Mouse (Mus musculus) testis, adult 2 months (tissue): ENCODE data around the gene Vwa8.

Experiments
- CTCF ChIP-seq: fragments of 200-500 bp; IDR thresholded peaks from 2 replicates; pipeline ENCODE4 v1.5.1; 2012; ENCODE audit warnings: low read depth, mild to moderate bottlenecking, inconsistent platforms, low read length, moderate library complexity; ENCODE audit not compliant: control insufficient read depth, insufficient read depth, insufficient replicate concordance
- POLR2A ChIP-seq: fragments of 200-500 bp; IDR thresholded peaks from 2 replicates; pipeline ENCODE4 v1.6.1; 2012; ENCODE audit warnings: low read depth, mild to moderate bottlenecking, inconsistent platforms, low read length, moderate library complexity; ENCODE audit not compliant: control insufficient read depth

DNA sequence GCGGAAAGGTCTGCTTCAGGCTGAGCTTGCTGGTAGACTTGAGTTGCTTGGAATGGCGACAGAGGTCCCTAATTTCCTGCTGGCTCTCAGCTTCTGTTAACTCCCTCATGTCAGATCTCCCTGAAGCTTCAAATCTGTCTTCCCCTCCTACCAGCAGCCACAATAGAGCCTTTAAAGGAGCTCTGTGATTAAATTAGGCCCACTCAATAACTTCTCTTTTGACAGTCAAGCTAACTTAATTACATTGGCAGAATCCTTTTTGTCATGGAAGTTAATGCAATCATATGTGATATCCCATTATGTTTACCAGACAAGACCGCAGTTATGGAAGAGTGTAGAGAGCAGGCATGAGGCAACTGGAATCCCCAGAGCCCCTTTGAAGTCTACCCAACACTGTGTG lies 347.9 kb downstream of the Vwa8 start:
- TF ChIP-seq POLR2A = no peak
- TF ChIP-seq CTCF = no peak
